Mouse (Mus musculus) lung, embryonic 15.5 days (tissue): ENCODE measurements around the gene Syt2. TPM values are rescaled to one million over a fixed set of nuclear protein-coding genes. Genes with fewer than 3 reads are reported as not detected.

ENCODE experiments used
- ATAC-seq: fragments of 200-750 bp; cut with Nextera tagmentation; 2 replicates; pipeline ENCODE4 v1.8.0; 2017; ENCODE audit warnings: moderate number of reproducible peaks, borderline replicate concordance; ENCODE audit not compliant: low FRiP score, low TSS enrichment; ENCODE audit errors: extremely low read depth
- H3K27ac ChIP-seq: fragments of 300-500 bp; sonication (generic); 2 replicates; pipeline ENCODE4 v1.5.1; 2015; ENCODE audit warnings: moderate library complexity, mild to moderate bottlenecking, inconsistent platforms
- H3K27me3 ChIP-seq: fragments of 300-500 bp; sonication (generic); 2 replicates; pipeline ENCODE4 v1.6.1; 2015; ENCODE audit warnings: inconsistent platforms
- H3K36me3 ChIP-seq: fragments of 300-500 bp; sonication (generic); 2 replicates; pipeline ENCODE4 v1.6.1; 2015; ENCODE audit warnings: inconsistent platforms
- H3K4me1 ChIP-seq: fragments of 300-500 bp; sonication (generic); 2 replicates; pipeline ENCODE4 v1.6.1; 2015; ENCODE audit warnings: inconsistent platforms
- H3K4me2 ChIP-seq: fragments of 300-500 bp; sonication (generic); 2 replicates; pipeline ENCODE4 v1.6.1; 2015; ENCODE audit warnings: inconsistent platforms, mild to moderate bottlenecking, moderate library complexity
- H3K4me3 ChIP-seq: fragments of 300-500 bp; sonication (generic); 2 replicates; pipeline ENCODE4 v1.5.1; 2015; ENCODE audit warnings: mild to moderate bottlenecking, inconsistent platforms
- H3K9ac ChIP-seq: fragments of 300-500 bp; sonication (generic); 2 replicates; pipeline ENCODE4 v1.6.1; 2015; ENCODE audit warnings: inconsistent platforms
- H3K9me3 ChIP-seq: fragments of 300-500 bp; sonication (generic); 2 replicates; pipeline ENCODE4 v1.6.1; 2016; ENCODE audit warnings: inconsistent platforms
- WGBS: fragments of 180-500 bp; shearing (Covaris S2); methylation state at CpG from one replicate; pipeline ENCODE4 v1.1.7; 2015; 5-methylcytosine and 5-hydroxymethylcytosine counted together
- polyA plus RNA-seq: library from polyadenylated mRNA; unstranded; fragments of >200 nt; fragmentation: Nextera tagmentation; extraction: Ambion mirVana; gene quantifications from 2 replicates; pipeline ENCODE4 v1.2.1, GENCODE M21; 2015

Gene Syt2
- polyA plus RNA-seq, 1 experiment from 2014 or later = 0.37 TPM

DNA sequence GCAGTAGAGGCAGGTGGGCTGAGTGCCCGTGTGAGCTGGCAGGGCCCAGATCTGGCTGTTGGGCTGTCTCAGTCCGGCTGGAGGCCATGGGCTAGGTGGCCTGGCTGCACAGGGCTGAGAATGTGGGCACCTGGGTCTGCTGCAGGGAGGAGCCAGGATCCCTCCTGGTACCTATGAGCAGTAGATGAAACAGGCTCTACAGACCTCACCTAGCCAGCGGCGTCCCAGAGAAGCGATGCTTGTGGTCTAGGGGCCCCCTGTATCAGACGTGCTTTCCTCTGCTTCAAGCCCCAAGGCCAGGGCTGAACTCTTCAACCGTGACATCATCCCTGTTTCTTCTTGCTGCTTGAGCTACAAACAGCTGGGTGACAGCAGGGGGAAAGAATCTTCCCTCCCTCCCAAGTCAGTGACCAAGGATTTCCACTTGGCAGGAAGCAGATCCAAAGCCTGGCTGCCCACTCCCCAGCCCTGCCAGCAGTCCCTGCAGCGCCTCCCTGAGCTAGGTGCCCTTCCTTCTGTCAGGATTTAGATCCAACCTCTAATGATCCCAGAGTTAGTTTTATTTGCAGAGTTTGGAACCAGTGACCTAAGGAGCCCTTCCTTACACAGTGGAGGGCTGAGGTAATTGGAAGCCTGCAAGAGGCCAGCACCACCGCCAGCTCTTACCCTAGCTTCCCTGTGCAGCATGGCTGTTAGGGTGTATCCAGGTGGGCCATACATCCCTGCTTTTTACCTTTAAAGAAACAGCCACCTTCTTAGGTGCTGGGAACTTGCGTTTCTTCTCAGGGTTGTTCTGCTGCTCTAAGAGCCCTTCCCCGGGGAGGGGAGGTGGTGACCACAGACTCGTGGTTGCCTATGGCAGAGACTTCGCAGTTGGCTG is 107.5 kb downstream of the Syt2 start:
- peak; percentile 12; the same call in 1 of the 2 replicates for ATAC-seq
- H3K4me2 ChIP-seq = no peak overlapping the region
- 46% methylated on average over 13 of the region's 13 CpGs for WGBS
- no peaks in the 10 kb centered on the region for H3K9me3 ChIP-seq
- H3K4me3 ChIP-seq = no peak overlapping the region
- peak overlapping the region; percentile 54 for H3K27ac ChIP-seq
- peaks cover 64% of the 10 kb centered on the region for H3K4me1 ChIP-seq
- no peaks in the 10 kb centered on the region for H3K27me3 ChIP-seq
- H3K9ac ChIP-seq = no peak overlapping the region
- H3K36me3 ChIP-seq = no peaks in the 10 kb centered on the region

- Histone ChIP-seq H3K4me3 (no peak overlapping the region), H3K4me2 (no peak overlapping the region), H3K9me3 (no peaks in the 10 kb centered on the region), H3K4me1 (peaks cover 55% of the 10 kb centered on the region), H3K9ac (no peak overlapping the region), H3K27me3 (no peaks in the 10 kb centered on the region), H3K36me3 (no peaks in the 10 kb centered on the region), H3K27ac (peak overlapping the region; percentile 52)
- 59% methylated on average over 10 of the region's 10 CpGs for WGBS
- no peak for ATAC-seq
Measured at GRCm38 (mm10) chr1:134754818-134755217, 108.3 kb downstream of the Syt2 start.

- WGBS = 28% methylated on average over 13 of the region's 13 CpGs
- H3K27ac ChIP-seq = peak overlapping the region; percentile 52
- H3K27me3 ChIP-seq = no peaks in the 10 kb centered on the region
- no peak overlapping the region for H3K4me3 ChIP-seq
- no peak overlapping the region for H3K4me2 ChIP-seq
- 0 out of 2 replicates have a peak, but pooled peaks cover 4% of the 10 kb centered on the region for H3K36me3 ChIP-seq
- no peaks in the 10 kb centered on the region for H3K9me3 ChIP-seq
- H3K4me1 ChIP-seq = peaks cover 48% of the 10 kb centered on the region
- ATAC-seq = no peak
- H3K9ac ChIP-seq = no peak overlapping the region
Measured at GRCm38 (mm10) chr1:134755548-134756189, 109.2 kb downstream of the Syt2 start.

- H3K4me1 ChIP-seq = peaks cover 46% of the 10 kb centered on the region
- no peaks in the 10 kb centered on the region for H3K9me3 ChIP-seq
- no peak overlapping the region for H3K9ac ChIP-seq
- no peak for ATAC-seq
- WGBS = 67% methylated on average over 10 of the region's 10 CpGs
- H3K36me3 ChIP-seq = peaks cover 6% of the 10 kb centered on the region; the same call in 1 of the 2 replicates
- no peaks in the 10 kb centered on the region for H3K27me3 ChIP-seq
- H3K4me3 ChIP-seq = no peak overlapping the region
- H3K4me2 ChIP-seq = no peak overlapping the region
- H3K27ac ChIP-seq = peak overlapping the region; percentile 52; the same call in 1 of the 2 replicates
Measured at GRCm38 (mm10) chr1:134756190-134756873, 109.9 kb downstream of the Syt2 start.

DNA sequence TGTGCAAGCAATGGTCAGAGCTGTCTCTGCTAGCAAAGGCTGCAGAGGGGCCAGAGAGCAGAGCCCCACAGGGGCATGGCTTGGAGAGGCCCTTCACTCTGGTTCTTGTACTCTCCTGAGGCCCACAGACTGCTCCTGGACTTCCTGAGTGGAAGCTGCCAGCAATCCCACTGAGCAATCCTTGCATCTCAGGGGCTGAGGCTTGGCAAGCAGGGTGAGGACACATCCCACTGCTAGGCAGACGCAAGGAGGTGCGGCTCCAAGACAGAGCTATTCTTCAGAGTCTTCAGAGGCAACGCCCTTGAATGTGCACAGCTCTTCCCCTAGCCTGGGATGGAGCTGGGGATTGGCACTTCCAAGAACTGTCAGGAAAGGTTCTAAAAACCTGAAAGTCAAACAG is 110.8 kb downstream of the Syt2 start:
- WGBS = 68% methylated on average over 3 of the region's 3 CpGs
- Histone ChIP-seq H3K9me3 (no peaks in the 10 kb centered on the region), H3K4me3 (no peak overlapping the region), H3K36me3 (peaks cover 8% of the 10 kb centered on the region; the same call in 1 of the 2 replicates), H3K4me1 (peaks cover 46% of the 10 kb centered on the region), H3K27me3 (no peaks in the 10 kb centered on the region), H3K9ac (no peak overlapping the region), H3K27ac (no peak overlapping the region), H3K4me2 (no peak overlapping the region)
- no peak for ATAC-seq

DNA sequence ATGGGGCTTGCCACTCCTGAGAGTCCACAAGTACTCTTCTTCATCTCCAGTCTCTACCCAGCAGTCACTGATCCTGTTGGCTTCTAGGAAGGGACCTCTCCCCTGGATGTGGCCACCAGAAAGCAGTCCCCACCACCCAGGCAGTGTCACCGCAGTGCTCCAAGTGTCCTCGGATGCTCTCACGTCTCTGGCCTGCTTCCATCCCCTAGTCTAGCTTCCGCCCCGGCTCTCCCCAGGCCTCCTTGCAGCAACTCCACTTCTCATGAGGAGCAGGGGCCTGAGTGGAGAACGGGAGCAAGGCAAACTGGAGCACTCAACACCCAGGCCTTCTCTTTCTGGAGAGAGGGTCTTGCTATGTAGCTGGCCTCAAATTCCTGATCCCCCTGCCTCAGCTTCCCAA is 112.7 kb downstream of the Syt2 start:
- Histone ChIP-seq H3K27ac (no peak overlapping the region), H3K9me3 (no peaks in the 10 kb centered on the region), H3K36me3 (peaks cover 8% of the 10 kb centered on the region; the same call in 1 of the 2 replicates), H3K4me1 (peaks cover 34% of the 10 kb centered on the region), H3K27me3 (no peaks in the 10 kb centered on the region), H3K4me2 (no peak overlapping the region), H3K4me3 (no peak overlapping the region), H3K9ac (no peak overlapping the region)
- 81% methylated on average over 6 of the region's 6 CpGs for WGBS
- ATAC-seq = no peak

- Histone ChIP-seq H3K27ac (no peak overlapping the region), H3K9ac (no peak overlapping the region), H3K4me2 (no peak overlapping the region), H3K27me3 (no peaks in the 10 kb centered on the region), H3K9me3 (no peaks in the 10 kb centered on the region), H3K4me1 (peaks cover 33% of the 10 kb centered on the region), H3K36me3 (peaks cover 8% of the 10 kb centered on the region; the same call in 1 of the 2 replicates), H3K4me3 (no peak overlapping the region)
- ATAC-seq = no peak
- 70% methylated on average over 5 of the region's 5 CpGs for WGBS
Measured at GRCm38 (mm10) chr1:134760642-134761041, 114.2 kb downstream of the Syt2 start.

- Histone ChIP-seq H3K4me2 (no peak overlapping the region), H3K27me3 (no peaks in the 10 kb centered on the region), H3K9ac (no peak overlapping the region), H3K36me3 (peaks cover 8% of the 10 kb centered on the region; the same call in 1 of the 2 replicates), H3K9me3 (no peaks in the 10 kb centered on the region), H3K4me1 (peaks cover 25% of the 10 kb centered on the region), H3K27ac (no peak overlapping the region), H3K4me3 (no peak overlapping the region)
- ATAC-seq = no peak
- 80% methylated on average over 7 of the region's 7 CpGs for WGBS
Measured at GRCm38 (mm10) chr1:134761534-134761933, 115.1 kb downstream of the Syt2 start.

DNA sequence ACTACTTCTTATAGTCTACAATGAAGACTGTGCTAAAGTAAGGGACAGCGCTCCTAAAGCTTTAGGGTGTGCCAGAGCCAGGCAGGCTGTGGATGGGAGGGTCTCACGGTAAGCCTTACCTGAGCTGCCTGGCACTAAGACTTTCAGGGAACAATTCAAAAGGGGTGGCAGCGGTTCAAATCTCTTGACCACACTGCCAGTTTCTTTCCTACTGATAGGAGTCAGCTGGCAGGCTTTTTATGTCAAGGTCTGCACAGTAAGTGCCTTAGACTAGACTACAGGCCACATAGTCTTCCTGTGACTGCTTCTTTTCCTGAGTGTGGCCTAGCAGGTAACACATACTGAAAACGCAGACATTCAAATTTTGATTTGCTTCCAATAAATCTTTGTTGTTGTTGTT is 116.8 kb downstream of the Syt2 start:
- H3K4me1 ChIP-seq = peaks cover 18% of the 10 kb centered on the region
- no peak overlapping the region for H3K27ac ChIP-seq
- no peak overlapping the region for H3K4me3 ChIP-seq
- H3K27me3 ChIP-seq = no peaks in the 10 kb centered on the region
- no peak overlapping the region for H3K4me2 ChIP-seq
- H3K9ac ChIP-seq = no peak overlapping the region
- WGBS = 88% methylated on average over 4 of the region's 4 CpGs
- ATAC-seq = no peak
- no peaks in the 10 kb centered on the region for H3K9me3 ChIP-seq
- H3K36me3 ChIP-seq = peaks cover 8% of the 10 kb centered on the region; the same call in 1 of the 2 replicates

DNA sequence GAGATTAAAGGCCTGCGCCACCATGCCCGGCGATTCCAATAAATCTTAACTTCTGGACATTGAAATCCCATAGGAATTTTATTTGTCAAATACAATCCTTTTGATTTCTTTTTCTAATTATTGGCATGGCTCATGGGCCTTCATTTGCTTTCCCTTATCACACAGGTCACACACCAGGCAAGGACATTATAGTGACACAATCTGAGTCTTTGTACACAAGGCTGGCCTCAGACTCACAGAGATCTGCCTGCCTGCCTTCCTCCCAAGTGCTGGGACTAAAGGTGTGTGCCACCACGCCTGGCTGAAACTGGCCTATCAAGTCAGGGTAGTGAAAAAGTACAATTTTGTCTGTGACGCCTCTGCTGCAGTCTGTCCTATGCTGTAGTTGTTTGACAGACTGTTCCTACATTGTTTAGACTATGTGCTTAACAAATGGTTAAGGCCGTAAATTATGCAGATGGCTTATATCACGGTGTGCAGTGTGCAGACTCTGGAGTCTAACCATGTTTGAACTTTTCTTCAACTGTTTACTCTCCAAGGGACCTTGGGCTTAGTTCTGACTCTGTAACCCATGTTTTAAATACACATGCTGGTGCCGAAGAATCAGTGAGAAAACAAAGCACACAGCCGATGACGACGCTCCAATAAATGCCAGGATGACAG is 117.4 kb downstream of the Syt2 start:
- Histone ChIP-seq H3K27ac (peak overlapping the region; percentile 75), H3K4me2 (no peak overlapping the region), H3K27me3 (no peaks in the 10 kb centered on the region), H3K36me3 (peaks cover 14% of the 10 kb centered on the region), H3K9ac (no peak overlapping the region), H3K4me1 (peaks cover 18% of the 10 kb centered on the region), H3K9me3 (no peaks in the 10 kb centered on the region), H3K4me3 (no peak overlapping the region)
- peak; percentile 31; the same call in 1 of the 2 replicates for ATAC-seq
- 44% methylated on average over 11 of the region's 11 CpGs for WGBS

- H3K9me3 ChIP-seq = no peaks in the 10 kb centered on the region
- peaks cover 15% of the 10 kb centered on the region for H3K36me3 ChIP-seq
- 35% methylated on average over 7 of the region's 7 CpGs for WGBS
- no peak overlapping the region for H3K4me3 ChIP-seq
- H3K9ac ChIP-seq = no peak overlapping the region
- no peak overlapping the region for H3K4me2 ChIP-seq
- peak; percentile 60; the same call in 1 of the 2 replicates for ATAC-seq
- H3K27ac ChIP-seq = peak overlapping the region; percentile 75
- H3K4me1 ChIP-seq = peaks cover 18% of the 10 kb centered on the region
- H3K27me3 ChIP-seq = no peaks in the 10 kb centered on the region
Measured at GRCm38 (mm10) chr1:134764831-134765458, 118.5 kb downstream of the Syt2 start.
